Mouse (Mus musculus) spleen, adult 2 months (tissue): Measurements from ENCODE around the gene Tmem141. TPM values are rescaled to one million over a fixed set of nuclear protein-coding genes. Genes with fewer than 3 reads are reported as not detected.

Experiments
- DNase-seq, 2 experiments: peaks; one replicate each; pipeline versions ENCODE4 v3.0.0 to v3.0.0-alpha.2; 2012 to 2021; ENCODE audit warnings: low spot score in 2 of 2, low read depth in 1 of 2
- H3K27ac ChIP-seq: fragments of 200-500 bp; 2 replicates; pipeline ENCODE4 v1.5.1; 2012; ENCODE audit warnings: low read length, inconsistent platforms; ENCODE audit not compliant: insufficient read depth
- H3K27me3 ChIP-seq: fragments of 200-500 bp; 2 replicates; pipeline ENCODE4 v1.6.1; 2012; ENCODE audit warnings: mild to moderate bottlenecking, moderate library complexity, low read length, inconsistent platforms; ENCODE audit not compliant: control insufficient read depth, insufficient read depth
- H3K36me3 ChIP-seq: fragments of 200-500 bp; 2 replicates; pipeline ENCODE4 v1.6.1; 2012; ENCODE audit warnings: mild to moderate bottlenecking, low read length, inconsistent platforms; ENCODE audit not compliant: control insufficient read depth, insufficient read depth
- H3K4me1 ChIP-seq: fragments of 200-500 bp; 2 replicates; pipeline ENCODE4 v1.6.1; 2011; ENCODE audit warnings: inconsistent platforms; ENCODE audit not compliant: control insufficient read depth, insufficient read depth, insufficient read length
- H3K4me3 ChIP-seq: fragments of 200-500 bp; 2 replicates; pipeline ENCODE4 v1.5.1; 2011; ENCODE audit warnings: mild to moderate bottlenecking, inconsistent platforms; ENCODE audit not compliant: insufficient read depth, insufficient read length; ENCODE audit errors: extremely low read depth
- CTCF ChIP-seq: fragments of 200-500 bp; IDR thresholded peaks from 2 replicates; pipeline ENCODE4 v1.5.1; 2011; ENCODE audit warnings: mild to moderate bottlenecking, inconsistent platforms; ENCODE audit not compliant: insufficient read depth, insufficient read length, insufficient replicate concordance; ENCODE audit errors: extremely low read depth
- POLR2A ChIP-seq: fragments of 200-500 bp; IDR thresholded peaks from 2 replicates; pipeline ENCODE4 v1.6.1; 2011; ENCODE audit warnings: low read depth, low read length, inconsistent platforms
- WGBS: fragments of 180-500 bp; shearing (Covaris S2); methylation state at CpG from one replicate; pipeline ENCODE4 v1.1.7; 2018; 5-methylcytosine and 5-hydroxymethylcytosine counted together
- polyA plus RNA-seq: library from polyadenylated mRNA; depleted of rRNA; stranded (reverse); fragments of >200 nt; gene quantifications from 2 replicates; pipeline ENCODE4 v1.2.3, GENCODE M21; 2012

The Tmem141 gene
- polyA plus RNA-seq, 1 experiment, result 16.8 TPM

- 38% methylated on average over 22 of the region's 22 CpGs for WGBS
- Histone ChIP-seq H3K4me1 (no peaks in the 10 kb centered on the region; the same call in 1 of the 2 replicates), H3K27me3 (peaks cover 2% of the 10 kb centered on the region; the same call in 1 of the 2 replicates), H3K27ac (no peak overlapping the region), H3K36me3 (no peaks in the 10 kb centered on the region), H3K4me3 (no peak overlapping the region)
- no peak for DNase-seq
- TF ChIP-seq POLR2A (no peak), CTCF (no peak)
Measured at GRCm38 (mm10) chr2:25616398-25616797, 5.4 kb downstream of the Tmem141 start.

GRCm38 (mm10) chr2:25608671-25609070, 13.1 kb downstream of the Tmem141 start:
- Histone ChIP-seq H3K27me3 (no peaks in the 10 kb centered on the region; the same call in 1 of the 2 replicates), H3K4me3 (no peak overlapping the region; the same call in 1 of the 2 replicates), H3K36me3 (no peaks in the 10 kb centered on the region), H3K4me1 (peaks cover 7% of the 10 kb centered on the region; the same call in 1 of the 2 replicates), H3K27ac (no peak overlapping the region)
- DNase-seq, result no peak
- WGBS, result 54% methylated on average over 10 of the region's 10 CpGs
- no peak for TF ChIP-seq CTCF
- no peak for TF ChIP-seq POLR2A

- Histone ChIP-seq H3K27me3 (no peaks in the 10 kb centered on the region; the same call in 1 of the 2 replicates), H3K4me1 (peaks cover 7% of the 10 kb centered on the region; the same call in 1 of the 2 replicates), H3K4me3 (peak within 1 kb of the TSS; percentile 94), H3K27ac (peak within 1 kb of the TSS; percentile 69), H3K36me3 (no peaks in the 10 kb centered on the region)
- DNase-seq, result peak; percentile 69 to 80
- WGBS, result under 1% methylated on average over 80 of the region's 80 CpGs
- peak; percentile 84 for TF ChIP-seq POLR2A
- TF ChIP-seq CTCF, result no peak
Measured at GRCm38 (mm10) chr2:25607761-25608622, 13.8 kb downstream of the Tmem141 start, which contains the start of gene Rabl6. Gene Rabl6 (minus strand): TSS chr2:25608521.

GRCm38 (mm10) chr2:25602526-25602925, 19.3 kb downstream of the Tmem141 start:
- TF ChIP-seq POLR2A, result no peak
- no peak for TF ChIP-seq CTCF
- Histone ChIP-seq H3K4me1 (peaks cover 5% of the 10 kb centered on the region; the same call in 1 of the 2 replicates), H3K4me3 (no peak overlapping the region), H3K27ac (no peak overlapping the region), H3K27me3 (no peaks in the 10 kb centered on the region), H3K36me3 (peaks cover 23% of the 10 kb centered on the region)
- DNase-seq, result no peak
- 93% methylated on average over 5 of the region's 5 CpGs for WGBS

GRCm38 (mm10) chr2:25600037-25600436, 21.8 kb downstream of the Tmem141 start:
- WGBS, result 94% methylated on average over 2 of the region's 2 CpGs
- Histone ChIP-seq H3K4me3 (no peak overlapping the region), H3K27ac (no peak overlapping the region), H3K36me3 (peaks cover 37% of the 10 kb centered on the region), H3K4me1 (no peaks in the 10 kb centered on the region), H3K27me3 (no peaks in the 10 kb centered on the region)
- TF ChIP-seq POLR2A, result no peak
- DNase-seq, result no peak

GRCm38 (mm10) chr2:25598749-25599148, 23.1 kb downstream of the Tmem141 start:
- Histone ChIP-seq H3K27ac (no peak overlapping the region), H3K36me3 (peaks cover 39% of the 10 kb centered on the region), H3K4me3 (no peak overlapping the region), H3K4me1 (no peaks in the 10 kb centered on the region), H3K27me3 (no peaks in the 10 kb centered on the region)
- 87% methylated on average over 1 of the region's 1 CpGs for WGBS
- no peak for DNase-seq
- TF ChIP-seq POLR2A (no peak), CTCF (no peak)
